Mouse (Mus musculus): ENCODE results near the gene Olfr1201. TPM values are rescaled to one million over a fixed set of nuclear protein-coding genes. Genes with fewer than 3 reads are reported as not detected.

Gene Olfr1201
- not detected in 2 replicates for polyA plus RNA-seq (2012; ENCODE audit: low replicate concordance)

DNA sequence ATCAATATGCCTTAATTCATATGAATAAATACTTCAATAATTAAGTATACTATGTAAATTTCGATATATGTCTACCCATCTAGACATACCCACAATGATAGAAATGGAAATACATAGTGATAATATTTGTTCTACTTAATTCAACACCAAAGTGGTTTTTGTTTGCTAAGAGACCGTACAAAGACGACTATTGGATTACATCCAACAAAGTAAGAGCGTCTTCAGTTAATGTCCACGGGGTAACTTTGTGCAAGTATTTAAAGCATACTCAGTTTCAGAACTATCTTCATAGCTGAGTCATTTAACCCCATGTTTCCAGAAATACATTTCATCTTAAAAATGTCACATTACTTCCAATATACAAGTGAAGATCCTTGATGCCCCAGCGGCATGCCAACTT, at the start of gene Olfr1201:
Gene Olfr1201 (plus strand): TSS at position 301 of the 400 bp plus-strand sequence.

DNA sequence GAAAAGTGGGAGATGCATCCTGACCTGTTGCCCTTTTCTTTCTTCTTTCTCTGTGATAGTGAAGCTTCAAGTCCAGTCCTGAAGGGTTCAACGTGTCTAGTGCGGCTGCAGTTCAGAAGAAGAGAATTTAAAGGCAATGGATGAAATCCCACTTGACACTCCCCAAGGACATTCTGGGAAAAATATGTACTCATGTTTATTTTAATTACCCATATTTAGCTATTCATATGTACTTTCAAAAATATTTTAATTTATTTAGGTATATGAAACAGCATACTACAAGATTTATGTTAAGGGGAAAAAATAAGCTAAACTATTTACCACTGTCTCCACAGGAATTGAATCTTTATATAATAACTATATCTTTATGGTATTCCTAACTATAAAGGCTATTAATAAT, 41.6 kb upstream of the Olfr1201 start, which contains the start of gene Olfr1198:
Gene Olfr1198 (minus strand): TSS at position 101 of the 400 bp plus-strand sequence.

DNA sequence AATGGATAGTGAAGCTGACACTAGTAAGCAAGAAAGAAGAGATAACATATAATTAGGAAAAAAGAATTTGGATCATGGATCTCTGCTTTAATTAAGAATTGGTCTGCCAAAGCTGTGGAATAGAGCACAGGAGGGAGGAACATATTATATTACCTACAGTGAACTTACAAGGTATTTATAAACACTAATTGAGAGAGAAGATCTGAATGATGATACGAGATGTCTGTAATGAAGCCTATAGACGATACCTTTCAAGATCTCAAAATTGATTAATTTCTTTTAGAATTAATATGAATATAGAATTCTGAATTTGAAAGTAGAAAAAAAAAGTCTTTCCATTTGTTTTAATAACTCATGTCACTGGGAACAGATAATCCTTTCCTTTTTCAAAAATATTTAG, 32.5 kb upstream of the Olfr1201 start, which contains the start of gene Olfr1199:
Gene Olfr1199 (minus strand): TSS at position 101 of the 400 bp plus-strand sequence.

DNA sequence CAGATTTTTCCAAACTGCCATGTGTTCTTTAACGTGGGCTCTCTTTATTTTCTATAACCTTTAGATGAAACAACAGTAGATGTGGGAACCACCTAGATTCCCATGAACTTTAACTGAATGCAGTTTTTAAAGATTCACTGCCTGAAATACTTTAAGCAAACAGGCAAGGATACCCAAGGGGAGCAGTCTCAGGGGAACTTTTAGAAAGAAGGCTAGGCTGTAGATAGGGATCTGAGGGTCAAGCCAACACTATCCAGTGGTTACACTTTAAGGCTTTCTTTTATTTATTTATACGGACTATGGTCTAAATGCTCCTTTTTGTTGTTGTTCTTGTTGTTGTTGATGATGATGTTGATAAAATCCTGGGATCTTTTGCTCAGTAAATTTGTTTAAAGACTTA, 22.4 kb upstream of the Olfr1201 start, which contains the start of gene Olfr1200:
Gene Olfr1200 (minus strand): TSS at position 101 of the 400 bp plus-strand sequence.

DNA sequence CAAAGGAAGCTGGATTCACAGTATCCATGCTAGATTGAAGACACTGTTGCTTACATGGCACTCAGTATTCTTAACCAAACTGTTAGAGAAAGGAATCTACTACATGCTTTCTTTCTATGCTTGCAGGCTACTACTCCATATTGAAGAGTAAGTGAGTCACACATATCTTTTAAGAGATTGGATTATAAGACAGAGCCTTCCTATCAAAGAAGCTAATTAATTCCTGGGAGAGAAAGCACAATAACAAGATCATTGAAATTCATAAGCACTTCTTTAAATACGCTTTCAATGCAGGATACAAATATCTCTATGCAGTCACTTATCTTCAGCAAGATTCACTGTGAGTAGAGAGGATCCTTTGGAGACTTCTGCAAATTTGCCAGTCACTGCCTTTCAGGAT, 21.4 kb downstream of the Olfr1201 start, which contains the start of gene Olfr1202:
Gene Olfr1202 (plus strand): TSS at position 301 of the 400 bp plus-strand sequence.

DNA sequence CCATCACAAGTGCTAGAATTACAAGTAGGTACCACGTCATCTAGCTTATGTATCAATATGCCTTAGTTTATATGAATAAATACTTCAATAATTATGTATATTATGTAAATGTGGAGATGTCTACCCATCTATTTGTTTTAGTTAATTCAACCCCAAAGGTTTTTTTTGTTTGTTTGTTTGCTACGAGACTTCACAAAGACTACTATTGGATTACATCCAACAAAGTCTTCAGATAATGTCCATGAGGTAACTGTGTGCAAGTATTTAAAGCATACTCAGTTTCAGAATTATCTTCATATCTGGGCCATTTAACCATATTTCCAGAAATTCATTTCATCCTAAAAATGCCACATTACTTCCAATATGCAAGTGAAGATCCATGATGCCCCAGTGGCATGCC, 36.6 kb downstream of the Olfr1201 start, which contains the start of gene Olfr1205:
Gene Olfr1205 (plus strand): TSS at position 301 of the 400 bp plus-strand sequence.

Other genes starting within 250 kb of the Olfr1201 start
- gene Olfr1188, start 236.1 kb upstream of the Olfr1201 start, polyA plus RNA-seq (2012; ENCODE audit: low replicate concordance), result not detected in 2 replicates
- gene Olfr1189, start 206.6 kb upstream of the Olfr1201 start, polyA plus RNA-seq (2012; ENCODE audit: low replicate concordance), result not detected in 2 replicates
- gene Olfr1191-ps1, start 152.5 kb upstream of the Olfr1201 start, polyA plus RNA-seq (2012; ENCODE audit: low replicate concordance), result not detected in 2 replicates
- gene Olfr1192-ps1, start 144.5 kb upstream of the Olfr1201 start, polyA plus RNA-seq (2012; ENCODE audit: low replicate concordance), result 0.02 TPM in 1 of 2 replicates, not detected in the other
- gene Olfr1193, start 117.4 kb upstream of the Olfr1201 start, polyA plus RNA-seq (2012; ENCODE audit: low replicate concordance), result not detected in 2 replicates
- gene Olfr1195, start 103.8 kb upstream of the Olfr1201 start, polyA plus RNA-seq (2012; ENCODE audit: low replicate concordance), result not detected in 2 replicates
- not detected in 2 replicates for gene Olfr1196, start 88.4 kb upstream of the Olfr1201 start, polyA plus RNA-seq (2012; ENCODE audit: low replicate concordance)
- gene Olfr1197, start 60.7 kb upstream of the Olfr1201 start, polyA plus RNA-seq (2012; ENCODE audit: low replicate concordance), result not detected in 2 replicates
- not detected in 2 replicates for gene Olfr1198, start 41.7 kb upstream of the Olfr1201 start, polyA plus RNA-seq (2012; ENCODE audit: low replicate concordance)
- gene Olfr1199, start 32.6 kb upstream of the Olfr1201 start, polyA plus RNA-seq (2012; ENCODE audit: low replicate concordance), result not detected in 2 replicates
- not detected in 2 replicates for gene Olfr1200, start 22.5 kb upstream of the Olfr1201 start, polyA plus RNA-seq (2012; ENCODE audit: low replicate concordance)
- not detected in 2 replicates for gene Olfr1202, start 21.5 kb downstream of the Olfr1201 start, polyA plus RNA-seq (2012; ENCODE audit: low replicate concordance)
- not detected in 2 replicates for gene Olfr1205, start 36.7 kb downstream of the Olfr1201 start, polyA plus RNA-seq (2012; ENCODE audit: low replicate concordance)
- not detected in 2 replicates for gene Olfr1204, start 56.3 kb downstream of the Olfr1201 start, polyA plus RNA-seq (2012; ENCODE audit: low replicate concordance)
- gene Olfr1206, start 70.2 kb downstream of the Olfr1201 start, polyA plus RNA-seq (2012; ENCODE audit: low replicate concordance), result not detected in 2 replicates
- gene Olfr1208, start 109.3 kb downstream of the Olfr1201 start, polyA plus RNA-seq (2012; ENCODE audit: low replicate concordance), result not detected in 2 replicates
- gene Olfr1209, start 122.1 kb downstream of the Olfr1201 start, polyA plus RNA-seq (2012; ENCODE audit: low replicate concordance), result not detected in 2 replicates
- not detected in 2 replicates for gene Olfr1211, start 145.1 kb downstream of the Olfr1201 start, polyA plus RNA-seq (2012; ENCODE audit: low replicate concordance)
- 0.33 TPM in 1 of 2 replicates, not detected in the other for gene Olfr1212, start 160.9 kb downstream of the Olfr1201 start, polyA plus RNA-seq (2012; ENCODE audit: low replicate concordance)
- not detected in 2 replicates for gene Gm13762, start 187.2 kb downstream of the Olfr1201 start, polyA plus RNA-seq (2012; ENCODE audit: low replicate concordance)
- gene Olfr1214, start 199.6 kb downstream of the Olfr1201 start, polyA plus RNA-seq (2012; ENCODE audit: low replicate concordance), result not detected in 2 replicates
- gene Olfr1215, start 213.9 kb downstream of the Olfr1201 start, polyA plus RNA-seq (2012; ENCODE audit: low replicate concordance), result not detected in 2 replicates
- not detected in 2 replicates for gene Olfr1216, start 225.3 kb downstream of the Olfr1201 start, polyA plus RNA-seq (2012; ENCODE audit: low replicate concordance)
- not detected in 2 replicates for gene Olfr1217, start 239.0 kb downstream of the Olfr1201 start, polyA plus RNA-seq (2012; ENCODE audit: low replicate concordance)